Mouse (Mus musculus) left cerebral cortex, postnatal 10 days (tissue): ENCODE measurements around the gene Vmn1r24. TPM values are rescaled to one million over a fixed set of nuclear protein-coding genes. Genes with fewer than 3 reads are reported as not detected.
"Not testable (repeated sequence)": the region's sequence is repeated elsewhere in the genome, so short reads cannot be mapped to it uniquely, and the experiment has no call there.

Experiments used
- DNase-seq, 2 experiments: peaks; one replicate each; pipeline ENCODE4 v3.0.0; 2021 to 2022; ENCODE audit warnings: low spot score in 2 of 2, mixed read lengths in 1 of 2; ENCODE audit errors: extremely low spot score in 1 of 2
- intact Hi-C: fragments of 180-260 bp; cut with DNase I; formaldehyde crosslinking; loops from one replicate; pipeline ENCODE4 v1.15.1; 2025
- total RNA-seq, 2 experiments: library from RNA; stranded (reverse); gene quantifications; 2 replicates each; pipeline ENCODE4 v1.2.3; 2021

Gene Vmn1r24
- total RNA-seq: not detected

DNA sequence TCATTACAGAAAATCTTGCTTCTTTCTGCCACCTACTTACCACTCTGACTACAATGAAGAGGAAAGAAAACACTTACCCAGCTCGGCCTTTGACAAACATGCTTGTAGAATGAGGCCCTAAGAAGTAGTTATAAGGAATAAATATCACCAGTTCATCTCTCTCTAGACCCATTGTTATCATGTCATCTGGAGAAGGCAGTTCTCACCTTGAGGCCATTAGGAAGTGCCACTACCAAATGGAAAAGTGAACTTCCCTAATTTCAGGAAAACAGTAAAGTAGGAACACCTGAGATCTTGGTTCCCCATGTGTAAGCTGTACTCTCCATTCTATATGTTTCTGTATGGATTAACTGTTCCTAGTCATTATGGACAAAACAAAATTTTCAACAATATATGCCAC is at the start of gene Vmn1r24:
Gene Vmn1r24 (minus strand): TSS at position 101 of the 400 bp plus-strand sequence.
- DNase-seq, intact Hi-C loops: not testable (repeated sequence)

DNA sequence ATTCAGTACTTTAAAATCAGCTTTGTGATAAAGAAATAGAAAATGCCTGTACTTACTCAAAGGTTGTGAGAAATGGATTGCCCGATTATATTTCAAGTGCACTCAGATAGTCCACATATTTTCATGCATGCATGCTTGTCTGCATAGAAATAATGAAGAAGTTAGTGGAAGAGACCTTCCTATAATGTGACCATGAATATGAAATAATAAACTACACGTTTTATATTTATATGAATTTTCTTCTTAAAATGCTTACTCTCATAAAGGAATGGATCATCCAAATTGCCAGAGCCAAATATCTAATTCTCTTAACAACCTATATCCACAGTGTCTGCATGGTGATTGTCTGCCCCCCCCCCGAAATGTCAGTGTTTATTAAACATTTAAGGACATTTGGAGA is 19.4 kb upstream of the Vmn1r24 start, which contains the start of gene Vmn1r25:
Gene Vmn1r25 (minus strand): TSS at position 101 of the 400 bp plus-strand sequence.
- intact Hi-C loops: no loop called here
- DNase-seq: no peak

DNA sequence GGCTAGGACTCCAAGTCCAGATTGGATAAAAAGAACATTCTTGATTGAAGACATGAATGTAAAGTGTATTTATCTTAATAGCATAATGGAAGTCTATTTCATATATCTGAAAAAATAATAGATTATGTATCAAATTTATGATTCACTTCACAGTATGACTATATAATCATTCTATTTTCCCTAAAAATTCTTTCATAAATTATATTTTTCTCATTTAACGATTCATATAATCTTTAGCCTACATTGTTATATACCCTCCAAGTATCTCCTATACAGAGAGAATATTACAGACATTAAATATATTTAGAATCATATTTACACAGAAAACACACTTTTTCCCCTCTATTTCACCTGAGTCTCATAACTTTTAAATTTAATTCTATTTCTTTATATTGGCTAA is 34.6 kb downstream of the Vmn1r24 start, which contains the start of gene Vmn1r23:
Gene Vmn1r23 (minus strand): TSS at position 101 of the 400 bp plus-strand sequence.
- DNase-seq: no peak
- intact Hi-C loops: no loop called here

DNA sequence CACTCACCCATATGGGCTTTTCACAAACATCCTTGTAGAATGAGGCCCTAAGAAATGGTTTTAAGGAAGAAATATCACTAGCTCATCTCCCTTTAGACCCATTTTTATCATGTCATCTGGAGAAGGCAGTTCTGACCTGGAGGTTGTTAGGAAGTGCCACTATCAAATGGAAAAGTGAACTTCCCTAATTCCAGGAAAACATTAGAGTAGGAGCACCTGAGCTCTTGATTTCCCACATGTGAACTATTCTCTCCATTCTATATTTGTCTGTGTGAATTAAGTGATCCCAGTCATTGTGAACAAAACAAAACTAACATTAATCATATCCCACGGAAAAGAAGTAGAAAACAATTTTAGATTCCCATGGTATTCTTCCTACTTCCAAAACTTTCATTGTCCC is 53.4 kb downstream of the Vmn1r24 start, which contains the start of gene Vmn1r22:
Gene Vmn1r22 (minus strand): TSS at position 101 of the 400 bp plus-strand sequence.
- no peak for DNase-seq
- intact Hi-C loops: no loop called here

Other genes with a start within 250 kb of the Vmn1r24 start
- 100 to 1,000 TPM; 158 to 172 TPM for gene Vopp1, start 136.3 kb downstream of the Vmn1r24 start, total RNA-seq
- not detected for gene Vmn1r21, start 111.2 kb downstream of the Vmn1r24 start, total RNA-seq
- gene Vmn1r22, start 53.5 kb downstream of the Vmn1r24 start, total RNA-seq: not detected
- not detected for gene Vmn1r23, start 34.7 kb downstream of the Vmn1r24 start, total RNA-seq
- not detected for gene Vmn1r25, start 19.3 kb upstream of the Vmn1r24 start, total RNA-seq
- gene Vmn1r26, start 53.7 kb upstream of the Vmn1r24 start, total RNA-seq: not detected